Mouse (Mus musculus): ENCODE data around the gene Ksr2. TPM values are rescaled to one million over a fixed set of nuclear protein-coding genes. Genes with fewer than 3 reads are reported as not detected.

Gene Ksr2
- polyA plus RNA-seq, 1 experiment: 0.30 TPM

DNA sequence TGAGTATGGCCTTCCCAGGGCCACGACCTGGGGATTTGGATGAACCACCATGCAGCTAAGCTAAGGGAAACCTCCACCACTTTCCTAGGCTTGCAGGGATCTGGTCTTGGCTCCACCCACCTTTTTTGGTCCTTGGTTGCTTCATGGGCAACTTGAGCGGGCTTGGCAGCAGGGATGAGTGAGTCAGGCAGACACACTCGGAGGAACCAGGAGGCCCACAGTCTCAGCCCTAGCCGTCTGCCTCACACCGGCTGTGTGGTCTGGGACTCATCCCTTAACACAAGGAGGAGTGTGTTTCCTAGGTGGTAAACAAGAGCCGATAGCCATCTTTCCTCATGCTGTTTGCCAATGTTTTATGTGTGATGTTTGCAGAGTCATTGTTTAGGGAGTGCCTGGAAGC lies 376.3 kb downstream of the Ksr2 start:
- no peaks in the 10 kb centered on the region for H3K36me3 ChIP-seq (ENCODE audit: control insufficient read depth, insufficient read depth, low read length)
- no peak for TF ChIP-seq CTCF (IDR thresholded peaks at IDR 0.05; ENCODE audit: extremely low read depth, insufficient read depth, insufficient read length, insufficient replicate concordance)
- TF ChIP-seq POLR2A (IDR thresholded peaks at IDR 0.05; ENCODE audit: low read depth, low read length): no peak
- DNase-seq (ENCODE audit: low read depth in 1 of 2, low spot score in 2 of 2): no peak
- no peak overlapping the region for H3K4me3 ChIP-seq (ENCODE audit: extremely low read depth, insufficient read depth, insufficient read length)
- no peaks in the 10 kb centered on the region for H3K27me3 ChIP-seq (ENCODE audit: control insufficient read depth, insufficient read depth, low read length)
- H3K4me1 ChIP-seq (ENCODE audit: control insufficient read depth, insufficient read depth, insufficient read length): no peaks in the 10 kb centered on the region
- WGBS: 70% methylated on average over 6 of the region's 6 CpGs
- H3K27ac ChIP-seq (ENCODE audit: insufficient read depth, low read length): no peak overlapping the region

GRCm38 (mm10) chr5:117791875-117792274 lies 378.1 kb downstream of the Ksr2 start:
- 87% methylated on average over 14 of the region's 14 CpGs for WGBS
- TF ChIP-seq CTCF (IDR thresholded peaks at IDR 0.05; ENCODE audit: extremely low read depth, insufficient read depth, insufficient read length, insufficient replicate concordance): no peak
- TF ChIP-seq POLR2A (IDR thresholded peaks at IDR 0.05; ENCODE audit: low read depth, low read length): no peak
- Histone ChIP-seq H3K4me3 (ENCODE audit: extremely low read depth, insufficient read depth, insufficient read length) (no peak overlapping the region), H3K4me1 (ENCODE audit: control insufficient read depth, insufficient read depth, insufficient read length) (no peaks in the 10 kb centered on the region), H3K27me3 (ENCODE audit: control insufficient read depth, insufficient read depth, low read length) (no peaks in the 10 kb centered on the region), H3K36me3 (ENCODE audit: control insufficient read depth, insufficient read depth, low read length) (no peaks in the 10 kb centered on the region), H3K27ac (ENCODE audit: insufficient read depth, low read length) (no peak overlapping the region)
- no peak for DNase-seq (ENCODE audit: low read depth in 1 of 2, low spot score in 2 of 2)

- TF ChIP-seq POLR2A (IDR thresholded peaks at IDR 0.05; ENCODE audit: low read depth, low read length): no peak
- TF ChIP-seq CTCF (IDR thresholded peaks at IDR 0.05; ENCODE audit: extremely low read depth, insufficient read depth, insufficient read length, insufficient replicate concordance): no peak
- H3K27me3 ChIP-seq (ENCODE audit: control insufficient read depth, insufficient read depth, low read length): no peaks in the 10 kb centered on the region
- H3K4me1 ChIP-seq (ENCODE audit: control insufficient read depth, insufficient read depth, insufficient read length): no peaks in the 10 kb centered on the region
These were observed 387.0 kb downstream of the Ksr2 start for GRCm38 (mm10) chr5:117800849-117801248.

DNA sequence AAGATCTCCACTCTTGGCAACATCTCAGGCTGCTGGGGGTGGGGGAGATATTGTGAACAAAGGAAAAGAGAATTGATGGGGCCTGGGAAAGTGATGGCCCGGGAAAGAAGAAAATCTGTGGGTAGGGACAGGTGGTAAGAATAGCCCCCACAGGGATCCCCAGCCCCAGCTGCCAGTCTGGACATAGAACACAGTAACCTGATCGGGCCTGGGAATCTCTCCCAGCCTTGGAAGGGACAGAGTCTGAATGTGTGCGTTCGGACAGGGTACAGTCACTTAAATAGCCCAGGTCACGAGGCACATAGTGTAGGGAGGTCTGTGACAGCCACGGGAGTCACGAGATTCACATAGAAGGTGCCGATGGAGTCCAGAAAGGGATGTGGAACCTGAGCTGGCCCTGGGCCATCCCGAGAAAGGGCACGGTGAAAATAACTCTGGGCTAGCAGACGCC lies 388.3 kb downstream of the Ksr2 start:
- Histone ChIP-seq H3K36me3 (ENCODE audit: control insufficient read depth, insufficient read depth, low read length) (no peaks in the 10 kb centered on the region), H3K27me3 (ENCODE audit: control insufficient read depth, insufficient read depth, low read length) (no peaks in the 10 kb centered on the region), H3K27ac (ENCODE audit: insufficient read depth, low read length) (no peak overlapping the region), H3K4me3 (ENCODE audit: extremely low read depth, insufficient read depth, insufficient read length) (no peak overlapping the region), H3K4me1 (ENCODE audit: control insufficient read depth, insufficient read depth, insufficient read length) (no peaks in the 10 kb centered on the region)
- 87% methylated on average over 11 of the region's 11 CpGs for WGBS
- TF ChIP-seq CTCF (IDR thresholded peaks at IDR 0.05; ENCODE audit: extremely low read depth, insufficient read depth, insufficient read length, insufficient replicate concordance) (no peak), POLR2A (IDR thresholded peaks at IDR 0.05; ENCODE audit: low read depth, low read length) (no peak)
- DNase-seq (ENCODE audit: low read depth in 1 of 2, low spot score in 2 of 2): no peak

More at GRCm38 (mm10) chr5:117800849-117801248, 387.0 kb downstream of the Ksr2 start:
- Histone ChIP-seq H3K36me3 (ENCODE audit: control insufficient read depth, insufficient read depth, low read length) (no peaks in the 10 kb centered on the region), H3K4me3 (ENCODE audit: extremely low read depth, insufficient read depth, insufficient read length) (no peak overlapping the region), H3K27ac (ENCODE audit: insufficient read depth, low read length) (no peak overlapping the region)
- WGBS: 74% methylated on average over 9 of the region's 9 CpGs
- no peak for DNase-seq (ENCODE audit: low read depth in 1 of 2, low spot score in 2 of 2)

DNA sequence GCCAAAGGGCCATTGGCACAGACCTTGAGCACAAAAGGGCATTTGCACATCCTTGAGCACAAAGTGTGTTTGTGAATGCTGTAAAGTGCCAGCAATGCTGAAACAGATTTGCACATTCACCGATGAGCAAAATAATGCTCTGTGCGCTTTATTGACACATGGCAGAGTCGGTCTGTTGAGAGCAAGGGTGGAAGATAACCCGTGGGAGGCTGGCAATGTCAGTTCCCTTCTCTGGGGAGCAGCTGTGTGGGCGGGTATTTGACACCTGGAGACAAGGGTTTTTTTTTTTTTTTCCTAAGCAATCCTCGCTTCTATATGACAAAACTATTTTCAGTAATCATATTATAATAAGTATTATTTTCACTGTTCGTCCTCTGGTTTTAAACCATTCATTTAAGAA lies 389.8 kb downstream of the Ksr2 start:
- no peak for DNase-seq (ENCODE audit: low read depth in 1 of 2, low spot score in 2 of 2)
- TF ChIP-seq POLR2A (IDR thresholded peaks at IDR 0.05; ENCODE audit: low read depth, low read length) (no peak), CTCF (IDR thresholded peaks at IDR 0.05; ENCODE audit: extremely low read depth, insufficient read depth, insufficient read length, insufficient replicate concordance) (no peak)
- 60% methylated on average over 7 of the region's 7 CpGs for WGBS
- Histone ChIP-seq H3K27me3 (ENCODE audit: control insufficient read depth, insufficient read depth, low read length) (no peaks in the 10 kb centered on the region), H3K27ac (ENCODE audit: insufficient read depth, low read length) (no peak overlapping the region), H3K4me1 (ENCODE audit: control insufficient read depth, insufficient read depth, insufficient read length) (no peaks in the 10 kb centered on the region), H3K36me3 (ENCODE audit: control insufficient read depth, insufficient read depth, low read length) (no peaks in the 10 kb centered on the region), H3K4me3 (ENCODE audit: extremely low read depth, insufficient read depth, insufficient read length) (no peak overlapping the region)

GRCm38 (mm10) chr5:117810930-117811329 lies 397.1 kb downstream of the Ksr2 start:
- Histone ChIP-seq H3K27me3 (ENCODE audit: control insufficient read depth, insufficient read depth, low read length) (no peaks in the 10 kb centered on the region), H3K27ac (ENCODE audit: insufficient read depth, low read length) (no peak overlapping the region), H3K4me1 (ENCODE audit: control insufficient read depth, insufficient read depth, insufficient read length) (no peaks in the 10 kb centered on the region), H3K36me3 (ENCODE audit: control insufficient read depth, insufficient read depth, low read length) (no peaks in the 10 kb centered on the region), H3K4me3 (ENCODE audit: extremely low read depth, insufficient read depth, insufficient read length) (no peak overlapping the region)
- WGBS: 86% methylated on average over 7 of the region's 7 CpGs
- TF ChIP-seq CTCF (IDR thresholded peaks at IDR 0.05; ENCODE audit: extremely low read depth, insufficient read depth, insufficient read length, insufficient replicate concordance) (no peak), POLR2A (IDR thresholded peaks at IDR 0.05; ENCODE audit: low read depth, low read length) (no peak)
- DNase-seq (ENCODE audit: low read depth in 1 of 2, low spot score in 2 of 2): no peak

GRCm38 (mm10) chr5:117818800-117819199 lies 405.0 kb downstream of the Ksr2 start:
- Histone ChIP-seq H3K4me3 (ENCODE audit: extremely low read depth, insufficient read depth, insufficient read length) (no peak overlapping the region), H3K27me3 (ENCODE audit: control insufficient read depth, insufficient read depth, low read length) (no peaks in the 10 kb centered on the region), H3K4me1 (ENCODE audit: control insufficient read depth, insufficient read depth, insufficient read length) (no peaks in the 10 kb centered on the region), H3K36me3 (ENCODE audit: control insufficient read depth, insufficient read depth, low read length) (no peaks in the 10 kb centered on the region), H3K27ac (ENCODE audit: insufficient read depth, low read length) (no peak overlapping the region)
- no peak for DNase-seq (ENCODE audit: low read depth in 1 of 2, low spot score in 2 of 2)
- TF ChIP-seq POLR2A (IDR thresholded peaks at IDR 0.05; ENCODE audit: low read depth, low read length): no peak
- TF ChIP-seq CTCF (IDR thresholded peaks at IDR 0.05; ENCODE audit: extremely low read depth, insufficient read depth, insufficient read length, insufficient replicate concordance): no peak
- 78% methylated on average over 6 of the region's 6 CpGs for WGBS

Data from spleen, adult 2 months (tissue).